Mouse (Mus musculus) retina, postnatal 7 days (tissue): ENCODE measurements around the gene Olfr492.

Experiments used
- DNase-seq: peaks from one replicate; pipeline ENCODE4 v3.0.0-alpha.2; 2012; ENCODE audit warnings: low read depth, low spot score

Olfr492 gene

GRCm38 (mm10) chr7:108323574-108323973, at the start of gene Olfr492:
TSS of gene Olfr492 (minus strand) at chr7:108323674.
- DNase-seq, result no peak

GRCm38 (mm10) chr7:108365035-108365434, 41.6 kb upstream of the Olfr492 start, which contains the start of gene Olfr494:
TSS of gene Olfr494 (plus strand) at chr7:108365335.
- DNase-seq, result no peak

GRCm38 (mm10) chr7:108346879-108347278, 23.4 kb upstream of the Olfr492 start, which contains the start of gene Olfr493:
TSS of gene Olfr493 (minus strand) at chr7:108346979.
- DNase-seq, result no peak

- no peak for DNase-seq
Measured at GRCm38 (mm10) chr7:108313151-108313550, 10.3 kb downstream of the Olfr492 start, which contains the start of gene Olfr491. TSS of gene Olfr491 (plus strand) at chr7:108313451.

- DNase-seq, result no peak
Measured at GRCm38 (mm10) chr7:108288834-108289233, 34.6 kb downstream of the Olfr492 start, which contains the start of gene Olfr490. TSS of gene Olfr490 (minus strand) at chr7:108288934.
